Mouse (Mus musculus) hindbrain, postnatal 0 days (tissue): ENCODE results near the gene Tppp. TPM values are rescaled to one million over a fixed set of nuclear protein-coding genes. Genes with fewer than 3 reads are reported as not detected.

Experiments used
- ATAC-seq: fragments of 200-750 bp; cut with Nextera tagmentation; 2 replicates; pipeline ENCODE4 v1.8.0; 2017; ENCODE audit warnings: mild to moderate bottlenecking, moderate TSS enrichment, moderate library complexity
- DNase-seq: peaks from one replicate; pipeline ENCODE4 v3.0.0-alpha.2; 2015; ENCODE audit warnings: low spot score
- H3K27ac ChIP-seq: fragments of 300-500 bp; sonication (generic); 2 replicates; pipeline ENCODE4 v1.5.1; 2014; ENCODE audit warnings: mild to moderate bottlenecking
- H3K27me3 ChIP-seq: fragments of 300-500 bp; sonication (generic); 2 replicates; pipeline ENCODE4 v1.6.1; 2014; ENCODE audit warnings: low read length, mixed read lengths; ENCODE audit not compliant: insufficient read depth
- H3K36me3 ChIP-seq: fragments of 300-500 bp; sonication (generic); 2 replicates; pipeline ENCODE4 v1.6.1; 2014; ENCODE audit warnings: low read length, mixed read lengths; ENCODE audit not compliant: insufficient read depth
- H3K4me1 ChIP-seq: fragments of 300-500 bp; sonication (generic); 2 replicates; pipeline ENCODE4 v1.6.1; 2014; ENCODE audit warnings: antibody characterized with exemption, low read length, mixed read lengths; ENCODE audit not compliant: insufficient read depth
- H3K4me2 ChIP-seq: fragments of 300-500 bp; sonication (generic); 2 replicates; pipeline ENCODE4 v1.6.1; 2014; ENCODE audit warnings: low read depth, mild to moderate bottlenecking, low read length, moderate library complexity, mixed read lengths
- H3K4me3 ChIP-seq: fragments of 300-500 bp; sonication (generic); 2 replicates; pipeline ENCODE4 v1.5.1; 2014; ENCODE audit warnings: low read length
- H3K9ac ChIP-seq: fragments of 300-500 bp; sonication (generic); replicated peaks from 2 replicates; pipeline ENCODE4 v1.6.1; 2014; ENCODE audit warnings: mild to moderate bottlenecking, low read length, moderate library complexity, mixed read lengths
- H3K9me3 ChIP-seq: fragments of 300-500 bp; sonication (generic); 2 replicates; pipeline ENCODE4 v1.6.1; 2016; ENCODE audit warnings: low read length, mixed read lengths
- CTCF ChIP-seq: IDR thresholded peaks from 2 replicates; pipeline ENCODE4 v1.5.1; 2016; ENCODE audit warnings: antibody characterized with exemption, control low read depth, low read depth
- WGBS: fragments of 180-500 bp; shearing (Covaris S2); extraction: QIAGEN DNeasy Blood & Tissue Kit; methylation state at CpG from one replicate; pipeline ENCODE4 v1.1.7; 2014; 5-methylcytosine and 5-hydroxymethylcytosine counted together
- polyA plus RNA-seq: library from polyadenylated mRNA; unstranded; fragments of >200 nt; fragmentation: Nextera tagmentation; extraction: Ambion mirVana; gene quantifications from 2 replicates; pipeline ENCODE4 v1.2.1, GENCODE M21; 2015
- total RNA-seq: library from RNA; depleted of rRNA; stranded (reverse); fragments of >200 nt; gene quantifications from 2 replicates; pipeline ENCODE4 v1.2.3, GENCODE M21; 2014

Gene Tppp
- total and polyA plus RNA-seq, 2 experiments from 2014 or later: 8.7 to 36.6 TPM

GRCm38 (mm10) chr13:73976935-73977334 lies 32.3 kb upstream of the Tppp start:
- Histone ChIP-seq H3K4me2 (no peak overlapping the region), H3K27me3 (no peaks in the 10 kb centered on the region), H3K4me3 (no peak overlapping the region), H3K9me3 (no peaks in the 10 kb centered on the region), H3K27ac (no peak overlapping the region), H3K4me1 (no peaks in the 10 kb centered on the region), H3K9ac (no peak overlapping the region), H3K36me3 (no peaks in the 10 kb centered on the region)
- ATAC-seq (no peak), DNase-seq (no peak)
- WGBS: 88% methylated on average over 5 of the region's 5 CpGs
- no peak for TF ChIP-seq CTCF

GRCm38 (mm10) chr13:73990325-73990724 lies 18.9 kb upstream of the Tppp start:
- DNase-seq: no peak
- WGBS: 84% methylated on average over 5 of the region's 5 CpGs
- no peak overlapping the region for H3K4me3 ChIP-seq
- H3K9ac ChIP-seq: no peak overlapping the region
- no peak overlapping the region for H3K4me2 ChIP-seq
- H3K4me1 ChIP-seq: no peaks in the 10 kb centered on the region
- H3K36me3 ChIP-seq: no peaks in the 10 kb centered on the region
- no peak for TF ChIP-seq CTCF
- no peaks in the 10 kb centered on the region for H3K9me3 ChIP-seq
- ATAC-seq: no peak
- no peaks in the 10 kb centered on the region for H3K27me3 ChIP-seq
- H3K27ac ChIP-seq: no peak overlapping the region

GRCm38 (mm10) chr13:73990761-73991160 lies 18.4 kb upstream of the Tppp start:
- 79% methylated on average over 2 of the region's 2 CpGs for WGBS
- Histone ChIP-seq H3K4me3 (no peak overlapping the region), H3K27ac (no peak overlapping the region), H3K9ac (no peak overlapping the region), H3K4me2 (no peak overlapping the region), H3K36me3 (no peaks in the 10 kb centered on the region), H3K4me1 (no peaks in the 10 kb centered on the region), H3K9me3 (no peaks in the 10 kb centered on the region), H3K27me3 (no peaks in the 10 kb centered on the region)
- DNase-seq (no peak), ATAC-seq (0 out of 2 replicates have a peak, but pooled peaks have one; percentile 43)
- TF ChIP-seq CTCF: no peak

DNA sequence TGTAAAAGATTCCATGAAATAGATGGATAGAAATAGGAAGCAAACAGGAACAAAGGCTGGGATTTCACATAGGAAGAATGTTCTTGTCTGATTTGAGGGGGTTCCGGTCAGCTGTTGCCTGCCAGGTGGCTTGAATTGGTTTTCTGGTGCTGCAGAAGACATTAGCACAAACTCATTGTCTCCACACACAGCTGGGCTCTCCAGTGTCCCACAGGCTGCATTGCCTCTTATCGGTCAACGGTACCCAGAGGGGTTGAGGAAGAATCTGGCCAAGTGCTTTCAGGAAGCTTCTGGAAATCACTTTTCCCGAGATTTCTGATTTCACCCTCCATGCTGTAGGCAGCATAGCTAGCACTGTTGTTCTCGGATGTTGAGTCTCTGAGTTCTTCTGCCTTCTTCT lies 17.9 kb upstream of the Tppp start:
- Histone ChIP-seq H3K27me3 (no peaks in the 10 kb centered on the region), H3K36me3 (no peaks in the 10 kb centered on the region), H3K27ac (no peak overlapping the region), H3K4me2 (no peak overlapping the region), H3K9me3 (no peaks in the 10 kb centered on the region), H3K9ac (no peak overlapping the region), H3K4me1 (no peaks in the 10 kb centered on the region), H3K4me3 (no peak overlapping the region)
- no peak for TF ChIP-seq CTCF
- WGBS: 79% methylated on average over 5 of the region's 5 CpGs
- DNase-seq: no peak
- no peak for ATAC-seq

GRCm38 (mm10) chr13:73996456-73996855 lies 12.8 kb upstream of the Tppp start:
- ATAC-seq: no peak
- DNase-seq: no peak
- TF ChIP-seq CTCF: no peak
- no peak overlapping the region for H3K4me2 ChIP-seq
- no peaks in the 10 kb centered on the region for H3K27me3 ChIP-seq
- WGBS: 87% methylated on average over 4 of the region's 4 CpGs
- H3K4me3 ChIP-seq: no peak overlapping the region
- H3K36me3 ChIP-seq: no peaks in the 10 kb centered on the region
- H3K4me1 ChIP-seq: no peaks in the 10 kb centered on the region
- H3K9me3 ChIP-seq: no peaks in the 10 kb centered on the region
- H3K27ac ChIP-seq: no peak overlapping the region
- no peak overlapping the region for H3K9ac ChIP-seq

DNA sequence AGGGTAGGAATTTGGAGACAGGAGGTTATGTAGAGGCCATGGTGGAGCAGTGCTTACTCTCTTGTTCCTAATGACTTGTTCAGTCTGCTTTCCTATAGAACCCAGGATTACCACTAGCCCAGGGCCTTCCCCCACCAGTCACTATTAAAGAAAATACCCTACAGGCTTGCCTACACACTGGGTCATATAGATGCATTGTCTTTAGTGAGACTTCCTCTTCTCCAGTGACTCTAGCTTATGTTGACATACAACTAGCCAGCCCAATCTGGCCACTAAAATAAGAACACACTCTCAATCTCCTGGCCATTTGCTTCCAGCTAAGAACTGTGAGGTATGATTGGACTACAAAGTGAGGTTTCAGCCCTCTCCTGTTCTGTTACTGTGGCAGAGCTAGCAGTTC lies 8.7 kb upstream of the Tppp start:
- no peak for DNase-seq
- Histone ChIP-seq H3K36me3 (no peaks in the 10 kb centered on the region), H3K4me2 (no peak overlapping the region), H3K27ac (no peak overlapping the region), H3K4me3 (no peak overlapping the region), H3K27me3 (no peaks in the 10 kb centered on the region), H3K9ac (no peak overlapping the region), H3K4me1 (no peaks in the 10 kb centered on the region), H3K9me3 (no peaks in the 10 kb centered on the region)
- TF ChIP-seq CTCF: no peak
- ATAC-seq: no peak

DNA sequence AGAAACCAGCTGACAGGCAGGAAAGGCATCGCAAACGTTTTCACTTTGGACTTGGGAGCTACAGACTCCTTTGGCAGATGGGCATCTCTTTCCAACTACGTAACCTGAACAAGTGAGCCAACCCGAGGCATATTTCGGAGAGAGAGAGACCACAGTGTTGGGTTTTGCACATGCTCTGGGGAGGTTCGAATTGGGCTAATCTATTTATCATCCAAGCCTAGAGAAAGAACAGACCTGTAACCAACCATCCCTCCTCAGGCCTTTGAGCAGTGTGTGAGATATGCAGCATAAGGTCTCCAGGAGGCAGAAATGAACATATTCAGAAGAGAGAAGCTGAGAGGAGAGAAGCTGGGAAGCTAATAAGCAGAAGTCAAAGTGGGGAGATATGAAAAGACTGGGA lies 8.2 kb upstream of the Tppp start:
- Histone ChIP-seq H3K4me2 (no peak overlapping the region), H3K27ac (no peak overlapping the region), H3K9me3 (no peaks in the 10 kb centered on the region), H3K4me1 (no peaks in the 10 kb centered on the region), H3K27me3 (no peaks in the 10 kb centered on the region), H3K36me3 (no peaks in the 10 kb centered on the region), H3K4me3 (no peak overlapping the region), H3K9ac (no peak overlapping the region)
- TF ChIP-seq CTCF: no peak
- ATAC-seq (no peak), DNase-seq (no peak)
- 80% methylated on average over 6 of the region's 6 CpGs for WGBS
